Mouse (Mus musculus) gastrocnemius, postnatal 4 days (tissue): ENCODE results near the gene Syt17. TPM values are rescaled to one million over a fixed set of nuclear protein-coding genes. Genes with fewer than 3 reads are reported as not detected.

Experiments used
- DNase-seq, 2 experiments: peaks; one replicate each; pipeline ENCODE4 v3.0.0; 2021 to 2022; ENCODE audit warnings: low spot score in 2 of 2, mixed read lengths in 2 of 2
- total RNA-seq, 2 experiments: library from RNA; stranded (reverse); gene quantifications; 2 replicates each; pipeline ENCODE4 v1.2.3; 2021

The Syt17 gene
- total RNA-seq, 2 experiments from 2014 or later: 3.7 to 3.9 TPM

DNA sequence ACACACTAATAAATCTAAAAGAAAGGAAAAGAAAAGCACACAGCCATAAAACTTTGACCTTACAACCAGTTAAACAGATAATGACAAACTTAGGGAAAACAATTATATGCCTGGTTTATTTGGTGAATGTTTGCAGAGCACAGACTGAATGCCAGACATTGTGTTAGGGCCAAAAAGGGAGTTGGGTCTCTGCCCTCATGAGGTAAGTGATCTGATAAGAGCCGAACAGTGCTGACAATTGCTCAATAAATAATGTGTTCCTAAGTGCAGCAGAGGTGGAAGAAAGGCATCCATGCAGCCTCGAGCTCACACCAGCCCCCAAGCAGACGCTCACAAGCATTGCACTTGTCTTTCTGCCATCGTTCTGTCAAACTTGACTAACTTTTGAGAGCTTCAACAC, 16.4 kb upstream of the Syt17 start:
- DNase-seq: no peak

GRCm38 (mm10) chr7:118462818-118463762, 15.1 kb upstream of the Syt17 start:
- DNase-seq: no peak

- no peak for DNase-seq
These were observed 13.5 kb upstream of the Syt17 start for GRCm38 (mm10) chr7:118461400-118462136.

- DNase-seq: no peak
These were observed 5.7 kb upstream of the Syt17 start for GRCm38 (mm10) chr7:118453722-118454121.

GRCm38 (mm10) chr7:118452940-118453339, 4.9 kb upstream of the Syt17 start:
- DNase-seq: no peak

DNA sequence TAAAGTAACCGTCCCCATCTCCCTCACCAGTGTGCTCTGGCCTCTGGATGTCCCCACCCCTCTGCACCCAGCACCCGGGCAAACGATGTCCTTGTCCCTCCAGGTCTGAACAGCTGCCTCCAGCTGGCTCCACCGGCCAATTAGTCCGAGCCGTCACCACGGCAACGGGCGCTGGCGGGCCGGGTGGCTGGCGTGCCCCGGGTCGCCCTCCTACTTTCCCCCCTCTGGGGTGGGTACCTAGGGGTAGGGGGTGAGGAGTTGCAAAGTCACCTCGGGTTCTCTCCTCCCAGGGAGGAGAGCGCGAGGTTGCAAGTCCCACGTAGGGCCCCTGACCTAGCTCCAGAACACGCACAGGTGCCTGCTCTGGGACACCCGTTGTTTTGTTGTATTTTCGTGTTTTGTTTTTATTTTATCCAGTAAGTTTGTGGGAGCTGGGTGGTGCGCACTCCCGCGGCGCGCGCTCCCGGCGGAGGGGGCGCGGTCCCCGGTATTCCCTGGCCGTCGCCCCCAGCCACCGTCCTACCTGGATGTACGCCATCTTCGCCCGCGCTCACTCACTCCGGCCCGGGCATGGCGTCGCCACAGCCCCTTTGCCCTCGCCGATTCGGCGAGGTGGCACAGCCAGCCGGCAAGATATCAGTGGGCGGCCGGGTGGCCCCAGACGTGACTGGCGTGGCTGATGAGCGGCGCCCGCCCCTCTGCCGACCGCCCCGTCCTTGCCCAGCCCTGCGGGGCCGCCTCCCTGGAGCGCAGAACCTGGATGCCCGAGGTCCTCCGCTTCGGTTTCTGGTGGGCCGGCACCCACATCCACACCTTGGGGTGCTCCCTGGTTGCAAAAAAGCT, 510 bp downstream of the Syt17 start:
- peak; percentile 46 to 69 for DNase-seq

GRCm38 (mm10) chr7:118443895-118444485, 4.0 kb downstream of the Syt17 start:
- DNase-seq: no peak

- DNase-seq: no peak
These were observed 4.7 kb downstream of the Syt17 start for GRCm38 (mm10) chr7:118443371-118443770.

GRCm38 (mm10) chr7:118441535-118441934, 6.5 kb downstream of the Syt17 start:
- peak in 1 of 2 experiments; percentile 30 for DNase-seq

DNA sequence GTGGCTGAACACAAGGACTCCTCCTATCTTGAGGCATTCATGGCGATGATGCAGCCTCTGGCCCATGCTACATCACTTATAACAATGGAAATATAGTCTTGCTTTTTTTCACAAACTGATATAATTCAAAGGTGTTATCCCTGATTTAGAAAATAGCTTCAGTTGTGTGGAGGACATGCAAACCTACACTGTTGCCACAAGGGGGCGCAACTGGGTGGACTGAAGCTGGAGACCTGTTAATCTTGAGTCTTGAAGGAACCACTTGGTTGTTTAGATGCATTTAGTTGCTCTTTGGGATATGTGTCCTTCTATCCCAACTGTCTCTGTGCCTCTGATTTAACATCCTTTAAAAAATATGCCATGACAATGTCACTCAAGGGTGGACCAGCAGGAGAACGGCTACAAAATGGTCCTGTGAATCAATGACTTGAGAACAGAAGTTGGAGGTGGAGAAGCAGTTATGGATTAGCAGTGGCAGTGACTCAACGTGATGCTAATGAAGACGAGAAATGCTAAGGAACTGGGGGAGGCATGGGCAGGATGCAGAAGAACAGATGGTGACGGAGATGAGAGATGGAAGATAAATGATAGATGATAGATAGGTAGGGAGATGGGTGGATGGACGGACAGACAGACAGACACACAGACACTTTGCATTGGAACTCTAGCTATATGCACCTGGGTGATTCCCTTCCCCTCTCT, 10.8 kb downstream of the Syt17 start:
- peak in 1 of 2 experiments; percentile 51 for DNase-seq

DNA sequence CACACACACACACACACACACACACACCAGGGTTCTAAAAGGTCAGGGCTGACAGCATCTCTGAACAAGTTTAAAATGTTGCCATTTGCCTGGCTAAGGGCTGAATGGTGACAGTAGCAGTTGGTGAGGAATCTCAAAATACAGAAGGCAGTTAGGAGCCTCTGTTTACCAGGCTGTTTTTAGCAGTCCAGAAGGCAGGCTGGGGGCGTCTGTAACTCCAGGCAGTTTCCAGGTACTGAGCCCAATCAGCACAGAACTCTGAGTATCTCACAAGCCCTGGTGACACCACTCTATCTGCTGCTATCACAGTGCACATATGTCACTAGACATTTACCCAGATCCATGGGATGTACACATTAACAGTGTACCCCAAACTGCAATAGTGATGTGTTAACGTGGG, 19.1 kb downstream of the Syt17 start:
- DNase-seq: no peak

- DNase-seq: no peak
These were observed 28.4 kb downstream of the Syt17 start for GRCm38 (mm10) chr7:118419491-118420180.

DNA sequence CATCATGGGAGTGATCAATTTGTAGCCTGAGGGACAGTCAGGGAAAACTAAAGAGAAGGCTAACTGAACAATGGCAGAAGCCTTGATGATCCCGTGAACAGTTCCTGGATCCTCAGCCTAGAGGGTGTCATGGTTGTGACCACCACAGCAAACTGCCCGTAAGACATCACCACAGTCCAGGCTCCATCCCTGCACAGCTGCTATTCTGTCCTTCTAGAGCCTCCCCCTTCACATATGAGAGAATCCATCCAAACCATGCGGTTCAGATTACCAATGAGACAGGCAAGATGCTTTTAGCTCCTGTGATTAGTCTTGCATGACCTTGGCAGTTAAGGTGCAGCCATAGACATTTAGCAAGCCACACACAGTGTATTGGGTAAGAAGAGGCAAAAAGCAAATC, 33.8 kb downstream of the Syt17 start:
- DNase-seq: no peak

DNA sequence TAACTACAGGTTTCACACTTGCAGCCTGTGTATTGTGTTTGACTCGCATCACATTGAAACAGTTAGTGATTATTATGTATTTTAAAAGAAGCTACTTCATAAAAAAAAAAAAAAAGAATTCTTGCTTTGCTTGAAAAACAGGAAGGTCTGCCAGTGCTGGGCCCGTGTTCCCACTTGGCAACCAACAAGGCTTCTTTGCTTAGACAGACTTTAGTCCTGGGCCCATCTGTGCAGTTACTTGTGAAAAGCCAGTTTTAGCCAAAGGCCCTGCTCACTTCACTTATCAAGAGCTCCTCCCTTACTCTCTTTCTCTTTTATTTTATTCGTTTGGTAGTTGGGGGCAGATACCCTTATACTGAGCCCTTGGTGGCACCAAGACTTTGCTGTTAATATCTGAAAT, 36.1 kb downstream of the Syt17 start:
- DNase-seq: no peak

DNA sequence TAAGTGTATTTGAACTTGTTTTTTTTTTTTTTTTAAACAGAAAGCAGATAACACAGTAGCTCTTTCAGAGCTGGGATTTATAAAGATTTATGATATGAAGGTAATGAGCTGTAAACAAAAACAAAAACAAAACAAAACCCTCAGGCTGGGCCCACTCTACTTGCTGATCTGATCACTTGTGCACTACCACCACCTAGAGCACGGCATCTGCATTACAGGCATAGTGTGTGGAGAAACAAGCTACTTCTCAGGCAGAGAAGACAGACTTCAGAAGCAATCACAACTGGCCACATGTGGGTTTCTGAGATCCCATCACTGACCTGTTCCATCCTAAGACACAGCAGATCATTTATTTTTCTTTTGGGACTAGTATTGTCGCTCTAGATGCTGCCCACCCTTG, 38.6 kb downstream of the Syt17 start:
- DNase-seq: no peak

GRCm38 (mm10) chr7:118405251-118405650, 42.8 kb downstream of the Syt17 start:
- no peak for DNase-seq

DNA sequence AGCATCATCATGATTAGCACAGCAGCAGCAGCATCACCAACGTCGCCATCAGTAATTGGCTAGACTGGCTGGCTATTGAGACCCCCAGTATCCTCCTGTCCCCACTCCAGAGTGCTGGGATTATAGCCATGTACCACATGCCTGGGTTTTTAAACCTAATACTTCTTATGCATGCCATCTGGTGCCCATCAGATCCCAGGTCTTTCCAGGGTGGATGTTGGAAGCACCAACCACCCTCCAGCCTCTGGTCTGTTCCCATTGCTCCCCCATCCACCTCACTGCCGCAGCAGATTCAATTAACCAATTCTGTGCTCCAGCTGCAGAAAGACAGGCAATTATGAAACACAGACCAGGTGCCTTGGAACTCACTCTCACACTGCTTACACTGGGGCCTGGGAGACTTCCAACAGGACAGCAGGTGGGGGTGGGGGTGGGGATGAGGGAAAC, 45.4 kb downstream of the Syt17 start:
- no peak for DNase-seq

GRCm38 (mm10) chr7:118401949-118402348, 46.1 kb downstream of the Syt17 start:
- no peak for DNase-seq

GRCm38 (mm10) chr7:118399764-118400163, 48.3 kb downstream of the Syt17 start:
- no peak for DNase-seq

DNA sequence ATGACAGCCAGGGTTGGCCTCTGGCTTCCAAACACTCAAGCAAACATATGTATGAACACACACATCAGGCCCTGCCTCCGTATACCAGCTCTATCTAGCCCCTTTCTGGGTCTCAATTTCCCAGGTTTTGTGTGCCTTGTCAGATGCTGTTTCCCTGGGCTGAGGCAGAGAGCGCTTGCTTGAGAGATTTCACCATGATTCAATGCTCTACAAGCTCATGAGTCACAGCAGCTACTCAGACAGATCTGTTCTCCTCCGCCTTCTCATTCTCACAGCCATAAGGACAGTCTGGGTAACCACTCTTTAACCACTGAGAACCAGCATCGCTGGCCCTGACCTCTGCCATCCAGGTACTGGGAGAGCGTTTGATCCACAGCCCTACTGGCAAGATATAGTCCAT, 57.3 kb downstream of the Syt17 start:
- no peak for DNase-seq
